Mouse (Mus musculus): ENCODE measurements around the gene Jund.

DNA sequence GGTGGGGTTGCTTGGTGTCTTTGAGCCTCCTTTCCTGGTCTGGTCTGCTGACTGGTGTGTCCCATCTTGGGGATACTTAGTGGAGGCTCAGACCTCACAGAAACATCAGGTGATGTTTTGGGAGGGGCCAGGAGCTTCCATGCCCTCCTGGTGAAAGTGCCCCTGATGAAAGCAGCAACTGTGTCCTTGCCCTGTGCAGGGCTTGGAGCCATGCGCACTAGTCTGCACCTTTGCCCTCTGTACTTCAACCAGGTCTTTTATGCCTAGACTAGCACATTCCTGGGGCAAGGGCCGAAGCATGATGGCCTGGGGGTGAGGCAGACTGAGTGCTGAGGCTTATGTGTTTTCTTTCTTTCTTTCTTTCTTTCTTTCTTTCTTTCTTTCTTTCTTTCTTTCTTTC lies 33.1 kb upstream of the Jund start:
- TF ChIP-seq CTCF (IDR thresholded peaks at IDR 0.05; ENCODE audit: control insufficient read depth, insufficient read depth, insufficient read length) (no peak), CEBPB (IDR thresholded peaks at IDR 0.05; ENCODE audit: low read depth) (no peak)
